Mouse (Mus musculus) kidney, embryonic 14.5 days (tissue): ENCODE measurements around the gene Lpo. TPM values are rescaled to one million over a fixed set of nuclear protein-coding genes. Genes with fewer than 3 reads are reported as not detected.

Experiments used
- ATAC-seq: fragments of 200-750 bp; cut with Nextera tagmentation; 2 replicates; pipeline ENCODE4 v1.8.0; 2017; ENCODE audit warnings: moderate number of reproducible peaks, mild to moderate bottlenecking, moderate TSS enrichment, moderate library complexity; ENCODE audit not compliant: low FRiP score, low TSS enrichment
- H3K27ac ChIP-seq: fragments of 300-500 bp; sonication (generic); 2 replicates; pipeline ENCODE4 v1.5.1; 2014; ENCODE audit warnings: low read depth, mild to moderate bottlenecking, low read length, moderate library complexity, mixed read lengths
- H3K27me3 ChIP-seq: fragments of 300-500 bp; sonication (generic); 2 replicates; pipeline ENCODE4 v1.6.1; 2014; ENCODE audit warnings: mild to moderate bottlenecking, low read length; ENCODE audit not compliant: control insufficient read depth, insufficient read depth
- H3K36me3 ChIP-seq: fragments of 300-500 bp; sonication (generic); 2 replicates; pipeline ENCODE4 v1.6.1; 2014; ENCODE audit warnings: low read length, mixed read lengths; ENCODE audit not compliant: control insufficient read depth, insufficient read depth
- H3K4me1 ChIP-seq: fragments of 300-500 bp; sonication (generic); 2 replicates; pipeline ENCODE4 v1.6.1; 2014; ENCODE audit warnings: low read length, mixed read lengths; ENCODE audit not compliant: control insufficient read depth, insufficient read depth
- H3K4me2 ChIP-seq: fragments of 300-500 bp; sonication (generic); replicated peaks from 2 replicates; pipeline ENCODE4 v1.6.1; 2014; ENCODE audit warnings: low read depth, mild to moderate bottlenecking, low read length
- H3K4me3 ChIP-seq: fragments of 300-500 bp; sonication (generic); 2 replicates; pipeline ENCODE4 v1.5.1; 2014; ENCODE audit warnings: mild to moderate bottlenecking, low read length
- H3K9ac ChIP-seq: fragments of 300-500 bp; sonication (generic); 2 replicates; pipeline ENCODE4 v1.6.1; 2014; ENCODE audit warnings: low read depth, mild to moderate bottlenecking, low read length, moderate library complexity
- H3K9me3 ChIP-seq: fragments of 300-500 bp; sonication (generic); 2 replicates; pipeline ENCODE4 v1.6.1; 2016; ENCODE audit warnings: low read length; ENCODE audit not compliant: control insufficient read depth
- whole genome bisulfite sequencing: fragments of 180-500 bp; shearing (Covaris S2); extraction: QIAGEN DNeasy Blood & Tissue Kit; methylation state at CpG from one replicate; pipeline ENCODE4 v1.1.7; 2014; 5-methylcytosine and 5-hydroxymethylcytosine counted together
- polyA plus RNA-seq: library from polyadenylated mRNA; unstranded; fragments of >200 nt; fragmentation: Nextera tagmentation; extraction: Ambion mirVana; gene quantifications from 2 replicates; pipeline ENCODE4 v1.2.1, GENCODE M21; 2014

Gene Lpo
- polyA plus RNA-seq, 1 experiment from 2014 or later: not detected

DNA sequence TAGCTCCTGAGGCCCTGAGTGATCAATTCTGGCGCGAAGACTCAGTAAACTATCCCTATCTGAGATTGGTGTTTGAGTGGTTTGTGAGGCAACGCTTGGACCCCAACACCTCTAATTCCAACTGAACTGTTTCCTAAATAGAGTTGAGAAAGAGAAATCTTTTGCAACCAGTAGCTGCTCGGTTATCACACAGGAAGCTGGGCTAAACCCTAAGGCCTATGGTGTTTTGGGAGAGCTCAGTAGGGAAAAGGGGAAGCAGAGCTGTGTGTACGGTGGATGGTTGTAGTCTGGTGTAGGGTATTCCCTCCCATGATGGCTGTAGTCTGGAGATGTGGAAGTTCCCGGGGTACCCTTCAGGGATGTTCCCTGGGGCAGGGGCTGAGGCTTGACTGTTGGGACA is 38.0 kb downstream of the Lpo start:
- Histone ChIP-seq H3K4me2 (no peak overlapping the region), H3K9me3 (no peaks in the 10 kb centered on the region), H3K36me3 (no peaks in the 10 kb centered on the region), H3K27me3 (no peaks in the 10 kb centered on the region), H3K27ac (no peak overlapping the region), H3K4me1 (no peaks in the 10 kb centered on the region), H3K9ac (no peak overlapping the region), H3K4me3 (no peak overlapping the region)
- WGBS: 85% methylated on average over 6 of the region's 6 CpGs
- ATAC-seq: no peak

DNA sequence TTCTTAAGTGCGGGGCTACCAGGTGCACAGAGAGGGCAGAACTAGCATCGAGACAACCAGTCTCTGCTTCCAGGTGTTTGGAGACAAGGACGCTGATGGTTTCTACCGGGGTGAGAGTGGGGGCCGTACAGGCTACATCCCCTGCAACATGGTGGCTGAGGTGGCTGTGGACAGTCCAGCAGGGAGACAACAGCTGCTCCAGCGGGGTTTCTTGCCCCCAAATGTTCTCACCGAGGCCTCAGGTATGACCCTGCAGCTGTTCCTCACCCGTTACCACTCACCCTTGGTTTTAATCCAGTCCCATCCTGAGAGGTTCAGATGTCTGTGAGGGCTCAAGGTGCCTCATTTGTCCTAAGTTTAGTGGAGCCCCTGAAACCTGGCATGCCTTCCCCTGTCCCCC is 48.0 kb downstream of the Lpo start:
- H3K4me2 ChIP-seq: no peak overlapping the region
- H3K9me3 ChIP-seq: no peaks in the 10 kb centered on the region
- no peak for ATAC-seq
- no peaks in the 10 kb centered on the region for H3K36me3 ChIP-seq
- 0 out of 2 replicates have a peak, but pooled peaks cover 3% of the 10 kb centered on the region for H3K27me3 ChIP-seq
- no peak overlapping the region for H3K9ac ChIP-seq
- H3K4me3 ChIP-seq: no peak overlapping the region
- no peak overlapping the region for H3K27ac ChIP-seq
- WGBS: 82% methylated on average over 8 of the region's 8 CpGs
- H3K4me1 ChIP-seq: peaks cover 13% of the 10 kb centered on the region

DNA sequence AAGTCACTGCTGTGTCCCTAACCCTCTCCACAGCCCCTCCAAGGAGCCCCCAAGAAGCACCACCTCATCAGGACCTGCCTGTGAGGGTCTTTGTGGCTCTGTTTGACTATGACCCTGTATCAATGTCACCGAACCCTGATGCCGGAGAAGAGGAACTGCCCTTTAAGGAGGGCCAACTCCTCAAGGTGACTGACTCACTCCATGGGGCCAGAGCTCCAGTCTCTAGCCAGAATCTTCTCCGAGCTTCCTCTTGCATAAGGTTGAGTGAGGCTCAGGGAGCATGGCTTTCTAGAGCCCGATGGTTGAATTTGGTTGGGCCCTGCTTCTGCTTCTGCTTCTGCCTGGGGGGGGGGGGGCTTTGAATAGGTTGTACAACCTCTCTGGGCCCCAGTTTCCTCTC is 48.7 kb downstream of the Lpo start:
- Histone ChIP-seq H3K27ac (no peak overlapping the region), H3K36me3 (no peaks in the 10 kb centered on the region), H3K4me2 (no peak overlapping the region), H3K4me3 (no peak overlapping the region), H3K9ac (no peak overlapping the region), H3K9me3 (no peaks in the 10 kb centered on the region), H3K4me1 (peaks cover 13% of the 10 kb centered on the region), H3K27me3 (0 out of 2 replicates have a peak, but pooled peaks cover 3% of the 10 kb centered on the region)
- 78% methylated on average over 4 of the region's 4 CpGs for WGBS
- ATAC-seq: no peak

DNA sequence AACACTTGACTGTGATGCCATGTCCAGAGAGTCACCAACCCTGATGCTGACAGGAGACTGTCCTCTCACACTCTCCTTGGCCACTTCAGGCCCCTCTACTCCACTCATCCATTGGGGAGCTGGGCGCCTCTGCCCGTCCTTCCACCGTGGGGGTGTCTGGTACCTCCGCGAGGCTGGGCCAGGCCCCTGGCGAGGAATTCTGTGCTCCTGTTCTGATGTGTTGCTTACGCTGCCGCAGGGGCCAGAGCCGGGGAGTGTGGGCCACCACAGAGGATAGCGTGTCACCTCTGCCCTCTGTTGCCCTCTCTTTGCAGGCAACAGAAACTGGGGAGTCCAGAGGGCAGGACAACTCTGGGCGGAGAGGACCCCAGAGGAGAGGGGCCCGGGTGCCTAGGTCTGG is 49.2 kb downstream of the Lpo start:
- peak overlapping the region; percentile 76 for H3K4me2 ChIP-seq
- no peaks in the 10 kb centered on the region for H3K9me3 ChIP-seq
- H3K27ac ChIP-seq: no peak overlapping the region
- H3K4me1 ChIP-seq: peaks cover 13% of the 10 kb centered on the region
- 0 out of 2 replicates have a peak, but pooled peaks cover 3% of the 10 kb centered on the region for H3K27me3 ChIP-seq
- peak overlapping the region; percentile 39; the same call in 1 of the 2 replicates for H3K4me3 ChIP-seq
- ATAC-seq: peak; percentile 13; the same call in 1 of the 2 replicates
- WGBS: 46% methylated on average over 12 of the region's 12 CpGs
- H3K36me3 ChIP-seq: no peaks in the 10 kb centered on the region
- peak overlapping the region; percentile 28; the same call in 1 of the 2 replicates for H3K9ac ChIP-seq

DNA sequence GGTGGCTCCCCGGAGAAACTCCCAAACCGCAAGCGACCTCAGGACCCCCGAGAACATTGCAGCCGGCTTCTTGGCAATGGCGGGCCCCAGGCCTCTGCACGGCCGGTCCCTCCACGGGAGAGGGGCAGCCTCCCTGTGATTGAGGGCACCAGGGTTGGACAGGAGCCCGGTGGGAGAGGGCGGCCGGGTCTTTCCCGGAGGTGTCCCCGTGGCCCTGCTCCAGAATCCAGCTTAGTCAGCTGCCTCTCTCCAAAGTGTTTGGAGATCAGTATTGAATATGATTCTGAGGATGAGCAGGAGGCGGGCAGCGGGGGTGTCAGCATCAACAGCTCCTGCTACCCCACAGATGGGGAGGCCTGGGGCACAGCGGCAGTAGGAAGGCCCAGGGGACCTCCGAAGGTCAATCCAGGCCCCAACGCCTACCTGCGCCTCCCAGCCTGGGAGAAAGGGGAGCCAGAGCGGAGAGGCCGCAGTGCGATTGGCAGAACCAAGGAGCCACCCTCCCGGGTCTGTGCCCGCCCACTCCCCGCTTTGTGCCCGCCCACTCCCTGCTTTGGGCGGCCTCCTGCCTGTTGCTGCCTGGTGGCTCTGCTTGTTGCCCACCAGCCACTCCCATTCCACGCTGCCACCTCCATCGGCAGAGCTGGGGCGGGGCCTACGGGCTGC is 49.9 kb downstream of the Lpo start:
- peak; percentile 94 for ATAC-seq
- Histone ChIP-seq H3K9ac (peak overlapping the region; percentile 63), H3K27me3 (0 out of 2 replicates have a peak, but pooled peaks cover 3% of the 10 kb centered on the region), H3K4me1 (peaks cover 13% of the 10 kb centered on the region), H3K9me3 (no peaks in the 10 kb centered on the region), H3K27ac (no peak overlapping the region), H3K4me3 (peak overlapping the region; percentile 39), H3K4me2 (peak overlapping the region; percentile 76), H3K36me3 (no peaks in the 10 kb centered on the region)
- WGBS: 5% methylated on average over 31 of the region's 32 CpGs

DNA sequence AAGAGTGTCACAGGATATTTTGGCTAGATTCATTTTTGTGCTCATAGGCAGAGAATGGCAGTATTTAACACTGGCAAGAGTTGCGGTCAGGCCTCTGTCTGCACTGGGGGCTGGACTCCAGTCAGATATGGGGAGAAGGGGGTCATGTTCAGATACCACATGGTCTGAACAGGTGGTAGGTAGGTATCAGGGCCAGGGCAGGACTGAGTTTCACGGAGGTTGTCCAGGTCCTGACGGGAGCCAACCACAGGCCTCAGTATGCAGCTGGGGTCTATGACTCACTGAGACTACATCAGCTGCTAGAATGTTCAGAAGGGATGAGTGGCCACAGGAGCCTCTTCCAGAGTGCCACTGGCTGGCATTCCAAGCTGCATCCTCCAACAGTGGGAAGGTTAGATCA is 55.7 kb downstream of the Lpo start:
- no peak overlapping the region for H3K4me2 ChIP-seq
- no peak for ATAC-seq
- no peak overlapping the region for H3K9ac ChIP-seq
- H3K4me3 ChIP-seq: no peak overlapping the region
- no peak overlapping the region for H3K27ac ChIP-seq
- no peaks in the 10 kb centered on the region for H3K36me3 ChIP-seq
- WGBS: 90% methylated on average over 3 of the region's 3 CpGs
- peaks cover under 1% of the 10 kb centered on the region; the same call in 1 of the 2 replicates for H3K4me1 ChIP-seq
- H3K9me3 ChIP-seq: no peaks in the 10 kb centered on the region
- no peaks in the 10 kb centered on the region for H3K27me3 ChIP-seq

DNA sequence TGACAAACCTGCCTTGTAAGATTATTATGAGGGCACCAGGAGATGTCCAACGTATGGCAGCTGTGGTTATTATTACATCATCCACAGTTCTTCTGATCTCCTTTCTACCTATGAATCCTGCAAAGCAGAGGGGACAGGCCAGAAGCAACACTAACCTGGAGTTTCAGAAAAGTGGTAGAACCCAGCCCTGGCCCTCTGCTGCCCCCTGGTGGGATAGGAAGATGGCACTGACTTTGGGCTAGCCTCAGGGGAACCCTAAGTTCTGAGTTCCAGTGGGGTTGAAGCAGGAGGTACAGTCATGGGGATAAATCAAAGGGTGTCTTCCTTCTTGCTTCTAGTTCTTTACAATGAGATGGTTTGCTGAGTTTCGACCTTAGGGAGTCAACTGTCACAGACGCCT is 57.1 kb downstream of the Lpo start:
- 51% methylated on average over 3 of the region's 3 CpGs for WGBS
- Histone ChIP-seq H3K4me1 (no peaks in the 10 kb centered on the region), H3K9me3 (no peaks in the 10 kb centered on the region), H3K27me3 (peaks cover under 1% of the 10 kb centered on the region; the same call in 1 of the 2 replicates), H3K4me3 (no peak overlapping the region), H3K9ac (no peak overlapping the region), H3K36me3 (no peaks in the 10 kb centered on the region), H3K4me2 (no peak overlapping the region), H3K27ac (no peak overlapping the region)
- ATAC-seq: 0 out of 2 replicates have a peak, but pooled peaks have one; percentile 32

DNA sequence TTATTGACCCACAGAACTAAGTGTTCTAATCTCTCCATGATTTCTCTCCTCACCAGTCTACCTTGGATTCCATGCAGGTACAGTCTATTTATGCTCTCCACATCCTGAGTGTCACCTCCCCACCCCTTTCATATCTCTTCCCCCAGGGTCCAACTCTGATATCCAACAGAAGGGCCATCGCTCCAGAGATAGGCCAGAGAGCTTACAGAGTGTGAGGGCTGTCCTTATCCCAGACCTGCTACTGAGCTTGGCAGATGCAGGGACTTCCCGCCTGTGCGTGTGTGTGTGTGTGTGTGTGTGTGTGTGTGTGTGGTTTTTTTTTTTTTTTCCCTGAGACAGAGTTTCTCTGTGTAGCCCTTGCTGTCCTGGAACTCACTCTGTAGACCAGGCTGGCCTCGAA is 59.3 kb downstream of the Lpo start:
- H3K36me3 ChIP-seq: no peaks in the 10 kb centered on the region
- H3K4me1 ChIP-seq: peaks cover 5% of the 10 kb centered on the region; the same call in 1 of the 2 replicates
- H3K27me3 ChIP-seq: peaks cover 22% of the 10 kb centered on the region
- no peaks in the 10 kb centered on the region for H3K9me3 ChIP-seq
- H3K9ac ChIP-seq: no peak overlapping the region
- H3K27ac ChIP-seq: no peak overlapping the region
- H3K4me2 ChIP-seq: no peak overlapping the region
- no peak overlapping the region for H3K4me3 ChIP-seq
- no peak for ATAC-seq
- WGBS: 91% methylated on average over 4 of the region's 4 CpGs
